8 mouse cellular contexts compared by ENCODE assay signal in the genomic region with DNA sequence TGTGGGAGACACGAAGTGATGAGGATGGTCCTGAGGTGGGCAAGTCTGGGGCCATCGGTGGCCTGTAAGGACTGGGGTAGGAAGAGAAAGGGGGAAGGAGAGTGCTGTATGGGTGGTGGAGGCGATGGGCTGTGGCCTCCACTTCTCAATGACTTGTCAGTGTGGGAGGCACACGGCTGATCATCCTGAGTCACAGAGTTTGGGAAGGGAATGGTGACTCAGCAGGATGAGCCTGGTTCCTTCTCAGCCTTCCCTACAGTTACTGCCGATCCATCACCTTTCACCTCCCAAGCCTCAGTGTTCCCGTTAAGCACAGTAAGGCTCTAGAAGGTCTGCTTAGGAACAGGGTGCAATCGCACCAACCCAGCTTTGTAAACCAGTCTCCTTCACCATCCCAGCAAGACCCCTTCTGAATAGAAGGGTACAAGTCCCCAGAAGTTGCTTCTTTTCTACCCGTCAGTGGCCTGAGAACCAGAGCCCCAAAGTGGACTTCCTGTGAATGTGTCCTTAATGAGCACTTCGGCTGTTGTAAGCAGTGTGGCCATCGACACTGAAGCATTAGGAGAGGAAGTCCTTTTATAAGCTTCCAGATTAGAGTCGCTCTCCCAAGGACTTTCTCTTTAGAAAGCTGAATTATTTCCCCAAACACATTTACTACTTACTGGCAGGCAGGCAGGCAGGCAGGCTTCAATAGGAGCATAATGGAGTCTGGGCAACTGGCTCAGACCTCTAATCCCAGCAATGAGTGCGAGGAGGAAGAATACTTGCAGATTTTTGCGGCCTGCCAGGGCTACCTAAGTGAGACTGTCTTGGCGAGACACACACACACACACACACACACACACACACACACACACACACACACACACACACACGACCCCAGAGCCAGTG. TPM values are rescaled to one million over a fixed set of nuclear protein-coding genes. Genes with fewer than 3 reads are reported as not detected.
DNase-seq lines count a peak whose midpoint lies in the region; ATAC-seq and TF ChIP-seq lines count a peak whose summit lies in the region.
"Had no signal": no experiment of that assay in that cellular context is flagged by ENCODE, and none has a peak within 500 bp of the region (broad histone marks: within the 10 kb centered on the region; RNA-seq: fewer than 3 reads in every experiment).

No protein-coding gene starts in this region.

- H3K4me2 ChIP-seq in lung, postnatal 0 days (replicated peaks; ENCODE audit: low read depth, low read length) = no peak overlapping the region
- no peak overlapping the region for H3K4me2 ChIP-seq in midbrain, embryonic 16.5 days (ENCODE audit: low read length)
- H3K4me2 ChIP-seq: stomach, embryonic 15.5 days had no signal

- no peaks in the 10 kb centered on the region for H3K27me3 ChIP-seq in lung, postnatal 0 days (replicated peaks; ENCODE audit: insufficient read depth, low read length)
- no peaks in the 10 kb centered on the region for H3K27me3 ChIP-seq in midbrain, embryonic 16.5 days (ENCODE audit: control insufficient read depth, insufficient read depth, low read depth, low read length)
- no peaks in the 10 kb centered on the region for H3K27me3 ChIP-seq in hindbrain, embryonic 10.5 days (ENCODE audit: insufficient read depth, poor library complexity, severe bottlenecking)
- H3K27me3 ChIP-seq: stomach, embryonic 15.5 days had no signal

- WGBS in lung, postnatal 0 days = 75% methylated on average over 14 of the region's 15 CpGs
- 62% methylated on average over 15 of the region's 15 CpGs for WGBS in lung, adult 2 months
- WGBS in midbrain, embryonic 16.5 days = 72% methylated on average over 15 of the region's 15 CpGs
- WGBS in hindbrain, embryonic 10.5 days = 79% methylated on average over 15 of the region's 15 CpGs

- H3K4me3 ChIP-seq in lung, postnatal 0 days (ENCODE audit: low read depth, low read length) = no peak overlapping the region
- H3K4me3 ChIP-seq in lung, adult 2 months (replicated peaks; ENCODE audit: extremely low read depth, low read depth, low read length) = no peak overlapping the region
- no peak overlapping the region for H3K4me3 ChIP-seq in midbrain, embryonic 16.5 days (ENCODE audit: low read depth, low read length)
- no peak overlapping the region for H3K4me3 ChIP-seq in hindbrain, embryonic 10.5 days
- H3K4me3 ChIP-seq: stomach, embryonic 15.5 days had no signal

- no peak for TF ChIP-seq POLR2A in lung, adult 2 months (IDR thresholded peaks at IDR 0.05; ENCODE audit: borderline replicate concordance, extremely low read depth, low read depth, low read length)

- H3K4me1 ChIP-seq in lung, postnatal 0 days (ENCODE audit: insufficient read depth, low read depth, low read length) = no peaks in the 10 kb centered on the region
- H3K4me1 ChIP-seq in lung, adult 2 months (ENCODE audit: control insufficient read depth, insufficient read depth, low read length) = no peaks in the 10 kb centered on the region; the same call in 1 of the 2 replicates
- no peaks in the 10 kb centered on the region for H3K4me1 ChIP-seq in midbrain, embryonic 16.5 days (ENCODE audit: control insufficient read depth, insufficient read depth, low read length)
- no peaks in the 10 kb centered on the region for H3K4me1 ChIP-seq in hindbrain, embryonic 10.5 days (replicated peaks)
- H3K4me1 ChIP-seq: stomach, embryonic 15.5 days had no signal

- TF ChIP-seq CTCF in lung, postnatal 0 days (IDR thresholded peaks at IDR 0.05) = no peak
- no peak for TF ChIP-seq CTCF in lung, adult 2 months (IDR thresholded peaks at IDR 0.05; ENCODE audit: insufficient read depth, low read length)

- H3K9ac ChIP-seq in lung, postnatal 0 days (replicated peaks; ENCODE audit: low read depth) = no peak overlapping the region
- H3K9ac ChIP-seq in midbrain, embryonic 16.5 days (ENCODE audit: low read depth, low read length) = no peak overlapping the region
- H3K9ac ChIP-seq: stomach, embryonic 15.5 days had no signal

- no peak for DNase-seq in lung, postnatal 0 days (ENCODE audit: low spot score)
- DNase-seq in lung, adult 2 months = no peak
- DNase-seq in R1 (ENCODE audit: low read depth, low spot score) (peak; percentile 15), MN1 (ENCODE audit: low spot score) (no peak)
- DNase-seq in hindbrain, embryonic 10.5 days (ENCODE audit: low spot score) = no peak

- no peaks in the 10 kb centered on the region for H3K9me3 ChIP-seq in lung, postnatal 0 days (ENCODE audit: low read length)
- H3K9me3 ChIP-seq in midbrain, embryonic 16.5 days (replicated peaks; ENCODE audit: control insufficient read depth, low read length, poor library complexity, severe bottlenecking) = no peaks in the 10 kb centered on the region
- no peaks in the 10 kb centered on the region for H3K9me3 ChIP-seq in hindbrain, embryonic 10.5 days
- H3K9me3 ChIP-seq: stomach, embryonic 15.5 days had no signal

- H3K36me3 ChIP-seq in lung, postnatal 0 days (ENCODE audit: insufficient read depth, low read length) = peaks cover 36% of the 10 kb centered on the region
- H3K36me3 ChIP-seq in midbrain, embryonic 16.5 days (ENCODE audit: control insufficient read depth, insufficient read depth, low read length) = peaks cover 4% of the 10 kb centered on the region; the same call in 1 of the 2 replicates
- peaks cover 75% of the 10 kb centered on the region for H3K36me3 ChIP-seq in hindbrain, embryonic 10.5 days

- no peak overlapping the region; the same call in 1 of the 2 replicates for H3K27ac ChIP-seq in lung, postnatal 0 days (ENCODE audit: low read length)
- no peak overlapping the region for H3K27ac ChIP-seq in midbrain, embryonic 16.5 days (ENCODE audit: low read length)
- no peak overlapping the region for H3K27ac ChIP-seq in hindbrain, embryonic 10.5 days
- H3K27ac ChIP-seq: stomach, embryonic 15.5 days had no signal

- no peak for TF ChIP-seq EP300 in lung, postnatal 0 days (IDR thresholded peaks at IDR 0.05)

- peak; percentile 11; the same call in 1 of the 2 replicates for ATAC-seq in lung, postnatal 0 days
- 0 out of 2 replicates have a peak, but pooled peaks have one; percentile 3 for ATAC-seq in erythroid progenitor cell, adult 5-6 weeks (replicated peaks; ENCODE audit: low FRiP score, poor library complexity, severe bottlenecking)
- peak; percentile 58 for ATAC-seq in midbrain, embryonic 16.5 days

RNA-seq across cellular contexts. Expression of a gene that starts 17.2 kb away (rescaled TPM):
- polyA plus RNA-seq in lung, postnatal 0 days (2015; fragmentation: Nextera tagmentation; extraction: Ambion mirVana) = 14.4 and 15.5 TPM in 2 replicates
- 10.1 and 18.7 TPM in 2 replicates for polyA plus RNA-seq in lung, adult 2 months (2012; rRNA removed)
- total RNA-seq in erythroid progenitor cell, adult 5-6 weeks (2015; ENCODE audit: low replicate concordance) = 2.1 and 2.9 TPM in 2 replicates
- 2.1 and 4.5 TPM in 2 replicates for total RNA-seq in erythroid progenitor cell, adult 5-6 weeks (2017; ENCODE audit: low replicate concordance)
- 8.3 and 9.4 TPM in 2 replicates for polyA plus RNA-seq in midbrain, embryonic 16.5 days (2015; fragmentation: Nextera tagmentation; extraction: Ambion mirVana)
- 13.0 and 13.6 TPM in 2 replicates for polyA plus RNA-seq in hindbrain, embryonic 10.5 days (2016; fragmentation: Nextera tagmentation; extraction: Ambion mirVana)

RNA-seq across cellular contexts. Expression of a gene that starts 43.3 kb away (rescaled TPM):
- polyA plus RNA-seq in lung, postnatal 0 days (2015; fragmentation: Nextera tagmentation; extraction: Ambion mirVana) = 8.2 and 8.9 TPM in 2 replicates
- polyA plus RNA-seq in lung, adult 2 months (2012; rRNA removed) = 0.93 and 1.8 TPM in 2 replicates
- total RNA-seq in erythroid progenitor cell, adult 5-6 weeks (2015; ENCODE audit: low replicate concordance) = 22.7 and 36.0 TPM in 2 replicates
- total RNA-seq in erythroid progenitor cell, adult 5-6 weeks (2017; ENCODE audit: low replicate concordance) = 13.4 and 27.0 TPM in 2 replicates
- 17.4 and 21.7 TPM in 2 replicates for polyA plus RNA-seq in midbrain, embryonic 16.5 days (2015; fragmentation: Nextera tagmentation; extraction: Ambion mirVana)
- polyA plus RNA-seq in hindbrain, embryonic 10.5 days (2016; fragmentation: Nextera tagmentation; extraction: Ambion mirVana) = 17.8 and 20.8 TPM in 2 replicates

RNA-seq across cellular contexts. Expression of a gene that starts 45.3 kb away (rescaled TPM):
- 59.4 and 68.4 TPM in 2 replicates for polyA plus RNA-seq in lung, postnatal 0 days (2015; fragmentation: Nextera tagmentation; extraction: Ambion mirVana)
- polyA plus RNA-seq in lung, adult 2 months (2012; rRNA removed) = 111 and 134 TPM in 2 replicates
- 32.4 and 35.2 TPM in 2 replicates for total RNA-seq in erythroid progenitor cell, adult 5-6 weeks (2015; ENCODE audit: low replicate concordance)
- total RNA-seq in erythroid progenitor cell, adult 5-6 weeks (2017; ENCODE audit: low replicate concordance) = 19.5 and 35.7 TPM in 2 replicates
- 13.9 and 15.4 TPM in 2 replicates for polyA plus RNA-seq in midbrain, embryonic 16.5 days (2015; fragmentation: Nextera tagmentation; extraction: Ambion mirVana)
- polyA plus RNA-seq in hindbrain, embryonic 10.5 days (2016; fragmentation: Nextera tagmentation; extraction: Ambion mirVana) = 28.7 and 35.4 TPM in 2 replicates

Comparison
In these comparisons a context has a peak if more than half of its experiments do, and no peak if none do; other contexts are left out.
1. ATAC-seq: peak in every context shown above with its lines; median percentile 58 in midbrain, embryonic 16.5 days; 11 in lung, postnatal 0 days; 3 in erythroid progenitor cell, adult 5-6 weeks.